ENCODE assay signal across 8 mouse cellular contexts in the genomic region with DNA sequence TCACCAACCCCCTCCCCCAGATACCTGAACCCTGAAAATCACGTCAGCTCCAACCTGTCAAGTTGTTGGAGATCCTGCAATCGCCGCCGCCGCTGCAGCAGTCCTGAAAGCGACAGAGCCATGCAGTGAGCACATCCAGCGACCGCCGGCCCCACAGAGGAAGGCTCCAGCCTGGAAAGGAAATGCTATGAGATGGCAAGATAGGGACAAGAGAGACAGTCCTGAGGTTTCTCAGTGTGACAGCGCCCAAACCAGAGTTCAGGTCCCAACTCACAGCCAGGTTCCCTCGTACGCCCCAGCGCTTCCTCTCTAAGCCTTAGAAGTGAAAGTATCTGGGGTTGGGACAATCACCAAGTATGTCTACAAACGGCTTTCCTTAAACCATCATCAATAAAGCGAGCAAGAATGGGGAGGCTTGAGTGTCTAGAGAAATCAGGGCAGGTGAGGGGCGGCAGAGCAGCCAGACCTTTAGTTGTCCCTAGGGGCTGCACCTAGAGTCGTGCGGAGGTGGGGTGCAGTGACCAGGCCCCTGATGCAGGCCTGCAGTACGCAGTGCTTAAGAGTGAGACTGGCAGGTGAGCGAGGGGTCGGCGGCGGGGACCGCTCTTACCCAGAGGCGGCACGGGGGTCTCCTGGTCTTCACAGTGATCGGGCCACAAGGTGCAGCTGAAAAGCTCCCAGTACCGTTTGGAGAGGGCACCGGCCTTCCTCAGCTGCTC. TPM values are rescaled to one million over a fixed set of nuclear protein-coding genes. Genes with fewer than 3 reads are reported as not detected.
DNase-seq lines count a peak whose midpoint lies in the region; ATAC-seq lines count a peak whose summit lies in the region.

No protein-coding gene starts in this region.

- peak overlapping the region; percentile 75 for H3K9ac ChIP-seq in hindbrain, embryonic 13.5 days
- peak overlapping the region; percentile 69 for H3K9ac ChIP-seq in liver, embryonic 12.5 days

- peak overlapping the region; percentile 30; the same call in 1 of the 2 replicates for H3K27ac ChIP-seq in hindbrain, embryonic 13.5 days
- H3K27ac ChIP-seq in liver, embryonic 12.5 days, result 0 out of 2 replicates have a peak overlapping the region, but pooled peaks have one; percentile 48

- DNase-seq in 3T3-L1 (ENCODE audit: low read depth, low spot score), result peak; percentile 50
- DNase-seq in MN1 (ENCODE audit: low spot score), result peak; percentile 52
- DNase-seq in naive thymus-derived CD4-positive, alpha-beta T cell, adult 2 months (ENCODE audit: low read depth), result peak; percentile 66
- peak; percentile 55 for DNase-seq in thymus, postnatal 25 days
- DNase-seq in layer of hippocampus, postnatal 25 days (ENCODE audit: extremely low spot score in 1 of 2, low spot score in 1 of 2), result no peak

- H3K4me3 ChIP-seq in hindbrain, embryonic 13.5 days, result peak overlapping the region; percentile 52
- H3K4me3 ChIP-seq in liver, embryonic 12.5 days, result peak overlapping the region; percentile 72

- 2% methylated on average over 29 of the region's 29 CpGs for WGBS in hindbrain, embryonic 13.5 days
- 2% methylated on average over 29 of the region's 29 CpGs for WGBS in liver, embryonic 12.5 days (ENCODE audit: insufficient replicate concordance)

- peaks cover 15% of the 10 kb centered on the region; the same call in 1 of the 2 replicates for H3K27me3 ChIP-seq in hindbrain, embryonic 13.5 days
- H3K27me3 ChIP-seq in liver, embryonic 12.5 days (replicated peaks), result peaks cover 23% of the 10 kb centered on the region; the same call in 1 of the 2 replicates

- H3K9me3 ChIP-seq in hindbrain, embryonic 13.5 days, result no peaks in the 10 kb centered on the region
- H3K9me3 ChIP-seq in liver, embryonic 12.5 days (replicated peaks), result no peaks in the 10 kb centered on the region

- H3K4me2 ChIP-seq in hindbrain, embryonic 13.5 days, result peak overlapping the region; percentile 98
- peak overlapping the region; percentile 99 for H3K4me2 ChIP-seq in liver, embryonic 12.5 days

- peak; percentile 33 for ATAC-seq in erythroblast, adult 5-6 weeks (replicated peaks; ENCODE audit: low FRiP score, poor library complexity, severe bottlenecking)
- peak; percentile 29 for ATAC-seq in hindbrain, embryonic 13.5 days (ENCODE audit: low FRiP score)
- ATAC-seq in liver, embryonic 12.5 days, result peak; percentile 34

- H3K36me3 ChIP-seq in hindbrain, embryonic 13.5 days, result no peaks in the 10 kb centered on the region
- no peaks in the 10 kb centered on the region for H3K36me3 ChIP-seq in liver, embryonic 12.5 days

- peaks cover 22% of the 10 kb centered on the region for H3K4me1 ChIP-seq in hindbrain, embryonic 13.5 days (replicated peaks)
- H3K4me1 ChIP-seq in liver, embryonic 12.5 days, result peaks cover 22% of the 10 kb centered on the region

RNA-seq across cellular contexts. Expression of gene Tor3a, which starts 0.5 kb away (rescaled TPM):
- 4.4 and 4.8 TPM in 2 replicates for total RNA-seq in erythroblast, adult 5-6 weeks (2015; ENCODE audit: low replicate concordance)
- 4.9 and 8.3 TPM in 2 replicates for total RNA-seq in erythroblast, adult 5-6 weeks (2017; ENCODE audit: low replicate concordance)
- polyA plus RNA-seq in hindbrain, embryonic 13.5 days (2015; fragmentation: Nextera tagmentation; extraction: Ambion mirVana), result 3.2 and 5.9 TPM in 2 replicates
- 2.9 and 3.3 TPM in 2 replicates for polyA plus RNA-seq in liver, embryonic 12.5 days (2016; fragmentation: Nextera tagmentation; extraction: Ambion mirVana)
- 1 to 10 TPM; 5.1 to 6.3 TPM for total RNA-seq in layer of hippocampus, postnatal 25 days (2021)

RNA-seq across cellular contexts. Expression of gene Fam20b, which starts 45.3 kb away (rescaled TPM):
- 6.5 and 10.6 TPM in 2 replicates for total RNA-seq in erythroblast, adult 5-6 weeks (2015; ENCODE audit: low replicate concordance)
- total RNA-seq in erythroblast, adult 5-6 weeks (2017; ENCODE audit: low replicate concordance), result 15.5 and 19.9 TPM in 2 replicates
- 27.0 and 27.9 TPM in 2 replicates for polyA plus RNA-seq in hindbrain, embryonic 13.5 days (2015; fragmentation: Nextera tagmentation; extraction: Ambion mirVana)
- 15.5 and 17.1 TPM in 2 replicates for polyA plus RNA-seq in liver, embryonic 12.5 days (2016; fragmentation: Nextera tagmentation; extraction: Ambion mirVana)
- 10 to 100 TPM; 69.8 to 75.6 TPM for total RNA-seq in layer of hippocampus, postnatal 25 days (2021)

Comparison
In these comparisons a context has a peak if more than half of its experiments do, and no peak if none do; other contexts are left out.
1. DNase-seq: peak in 3T3-L1 (single experiment), MN1 (single experiment), naive thymus-derived CD4-positive, alpha-beta T cell, adult 2 months (single experiment) and thymus, postnatal 25 days (single experiment); none in layer of hippocampus, postnatal 25 days (0 of 2).
2. Peak in every context shown above with its lines, with median percentiles within 50 percentile points of each other: ATAC-seq.